Mouse (Mus musculus) gastrocnemius, adult 18-20 months (tissue): ENCODE data around the gene Wt1. TPM values are rescaled to one million over a fixed set of nuclear protein-coding genes. Genes with fewer than 3 reads are reported as not detected.

Experiments
- DNase-seq: peaks from one replicate; pipeline ENCODE4 v3.0.0; 2021; ENCODE audit warnings: low spot score
- total RNA-seq, 2 experiments: library from RNA; stranded (reverse); gene quantifications; 2 replicates each; pipeline ENCODE4 v1.2.3; 2021

Wt1 gene
- total RNA-seq, 2 experiments from 2014 or later = 0.09 TPM; not detected in 1

DNA sequence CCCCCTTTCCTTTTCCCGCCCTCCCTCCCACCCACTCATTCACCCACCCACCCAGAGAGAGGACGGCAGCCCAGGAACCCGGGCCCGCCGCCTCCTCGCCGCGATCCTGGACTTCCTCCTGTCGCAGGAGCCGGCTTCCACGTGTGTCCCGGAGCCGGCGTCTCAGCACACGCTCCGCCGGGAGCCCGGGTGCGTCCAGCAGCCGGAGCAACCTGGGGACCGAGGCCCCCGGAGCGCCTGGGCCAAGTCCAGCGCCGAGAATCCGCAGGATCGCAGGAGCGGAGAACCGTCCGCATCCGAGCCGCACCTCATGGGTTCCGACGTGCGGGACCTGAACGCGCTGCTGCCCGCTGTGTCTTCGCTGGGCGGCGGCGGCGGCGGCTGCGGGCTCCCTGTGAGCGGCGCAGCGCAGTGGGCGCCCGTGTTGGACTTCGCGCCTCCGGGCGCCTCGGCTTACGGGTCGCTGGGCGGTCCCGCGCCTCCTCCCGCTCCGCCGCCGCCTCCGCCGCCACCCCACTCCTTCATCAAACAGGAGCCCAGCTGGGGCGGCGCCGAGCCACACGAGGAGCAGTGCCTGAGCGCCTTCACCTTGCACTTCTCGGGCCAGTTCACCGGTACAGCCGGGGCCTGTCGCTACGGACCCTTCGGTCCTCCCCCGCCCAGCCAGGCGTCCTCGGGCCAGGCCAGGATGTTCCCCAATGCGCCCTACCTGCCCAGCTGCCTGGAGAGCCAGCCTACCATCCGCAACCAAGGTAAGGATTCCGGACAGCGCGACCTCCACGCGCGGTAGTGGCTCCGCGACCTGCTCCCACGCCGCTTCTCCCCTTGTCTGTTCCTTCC lies 582 bp downstream of the Wt1 start:
- DNase-seq = no peak

DNA sequence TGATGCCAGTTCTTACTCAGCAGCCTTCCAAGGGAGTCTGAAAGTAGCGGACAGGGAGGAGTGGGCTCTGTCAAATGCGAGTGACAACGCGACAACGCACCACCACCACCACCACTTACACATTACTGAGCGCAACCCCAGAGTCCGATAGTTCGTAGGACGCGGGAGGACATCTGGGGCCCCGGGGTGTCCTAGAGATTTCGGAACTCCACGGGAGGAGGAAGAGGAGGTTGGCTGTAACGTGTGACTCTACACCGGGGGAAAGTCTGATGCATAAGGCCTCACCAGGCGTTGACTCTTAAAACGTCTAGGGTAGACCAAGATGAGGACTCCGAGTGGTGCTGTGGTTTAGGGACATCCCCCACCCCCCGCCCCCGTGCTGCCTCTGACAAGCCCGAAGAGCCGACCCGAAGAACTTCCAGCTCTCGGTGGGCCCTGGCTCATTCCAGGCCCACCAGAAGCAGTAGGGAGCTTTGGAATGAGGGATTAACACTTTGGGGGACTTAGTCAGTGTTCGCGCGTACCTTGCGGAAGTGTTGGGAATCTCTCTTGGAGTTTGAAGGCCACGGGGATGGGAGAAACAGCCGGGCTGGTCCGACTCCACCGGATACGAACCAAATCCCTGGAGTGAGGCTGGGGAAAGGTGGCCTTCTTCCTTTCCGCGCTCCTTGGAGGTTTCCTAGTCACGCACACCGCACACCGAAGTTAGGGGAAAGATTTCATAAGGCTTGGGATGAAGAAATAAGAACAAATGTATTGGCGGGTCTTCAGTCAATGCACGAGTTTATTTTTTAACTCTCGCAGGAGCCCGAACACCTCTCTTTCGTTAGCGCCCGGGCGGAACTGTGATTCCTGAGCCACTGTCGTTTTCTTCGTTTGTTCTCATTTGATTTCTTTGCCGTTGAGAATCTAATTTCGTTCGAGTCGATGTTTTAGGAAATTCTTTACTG lies 1.5 kb downstream of the Wt1 start:
- no peak for DNase-seq

DNA sequence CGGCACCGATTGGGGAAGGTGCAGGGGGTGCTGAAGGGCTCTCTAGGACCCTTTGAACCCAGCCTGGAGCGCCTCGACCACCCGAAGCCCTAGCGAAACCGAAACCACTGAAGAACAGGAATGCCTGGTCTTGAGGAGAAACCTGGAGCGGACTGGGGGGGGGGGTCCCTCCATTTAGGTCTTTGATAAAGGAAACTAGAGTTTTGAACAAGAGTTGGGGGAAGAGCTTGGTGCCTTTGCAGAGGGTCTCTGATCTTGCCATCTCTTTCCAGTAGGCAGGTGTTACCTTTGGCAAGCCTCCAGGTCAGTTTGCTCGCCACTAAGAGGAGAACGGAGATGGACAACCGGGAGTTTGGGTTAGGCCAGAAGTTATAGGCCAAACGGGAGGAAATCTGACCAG lies 2.2 kb downstream of the Wt1 start:
- no peak for DNase-seq

DNA sequence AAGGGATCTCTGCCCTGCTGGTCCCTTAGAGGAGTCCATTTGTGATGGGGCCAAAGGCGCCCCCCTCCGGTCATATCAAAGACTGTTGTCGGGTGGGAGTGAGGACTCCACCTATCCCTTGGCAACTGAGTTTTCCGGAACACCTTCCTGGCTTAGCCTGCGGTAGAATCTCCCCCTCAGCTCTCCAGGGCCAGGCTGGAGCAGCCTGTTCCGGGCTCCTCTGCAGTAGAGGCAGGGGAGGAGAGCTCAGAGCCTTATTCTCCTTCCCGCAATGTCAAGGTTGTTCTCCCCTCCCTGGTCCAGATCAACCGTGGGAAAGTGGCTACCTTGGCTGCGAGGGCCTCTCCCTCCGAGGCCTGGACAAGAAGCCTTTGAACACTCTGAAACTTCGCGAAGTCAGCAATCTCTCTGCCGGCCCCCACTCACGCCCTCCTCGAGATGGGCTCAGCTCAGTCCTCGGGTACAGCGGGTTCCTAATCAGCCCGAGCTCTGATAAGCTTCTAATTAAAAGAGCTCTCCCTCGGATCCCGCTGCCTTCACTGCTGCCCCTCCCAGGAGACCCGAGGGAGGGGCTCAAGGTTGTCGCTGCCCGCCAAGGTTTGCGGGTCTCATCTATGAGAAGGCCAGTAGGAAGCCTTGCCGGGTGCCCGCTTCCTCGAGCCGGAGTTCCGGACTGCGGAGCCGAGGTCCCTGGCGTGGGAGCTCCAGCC lies 4.2 kb downstream of the Wt1 start:
- no peak for DNase-seq

DNA sequence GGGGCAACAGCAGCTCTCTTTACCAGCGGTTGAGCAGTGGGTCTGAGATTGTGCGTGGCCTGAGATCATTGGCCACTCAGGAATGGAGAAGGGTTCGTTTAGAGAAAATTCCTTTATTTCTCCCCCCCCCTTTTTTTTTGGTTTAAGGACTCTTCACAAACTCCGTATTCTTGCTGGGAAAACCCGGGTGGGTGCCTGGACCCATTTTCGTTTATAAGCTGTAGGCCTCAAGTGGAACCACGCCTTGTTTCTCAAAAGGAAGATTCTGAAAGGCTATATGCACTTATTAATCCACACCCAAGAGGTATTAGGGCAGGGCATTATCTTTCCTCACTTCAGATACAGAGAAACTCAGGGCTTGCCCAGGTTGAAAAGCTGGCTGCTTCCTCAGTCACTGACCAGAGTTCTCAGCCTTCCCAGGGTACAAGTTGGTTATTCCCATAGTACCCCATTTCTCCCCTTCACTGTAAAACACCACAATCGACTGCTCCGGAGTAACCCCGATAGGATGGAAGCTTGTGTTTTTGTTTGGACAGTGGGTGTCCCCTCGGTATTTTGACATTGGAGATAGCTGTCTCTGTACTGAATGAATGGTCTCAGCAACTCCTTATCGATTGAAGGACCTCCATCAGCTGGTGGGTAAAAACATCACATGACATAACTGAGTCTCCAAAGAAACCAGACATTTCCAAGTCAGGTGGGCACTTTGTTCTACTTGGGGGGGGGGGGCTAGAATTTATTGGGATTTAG lies 4.9 kb downstream of the Wt1 start:
- no peak for DNase-seq

DNA sequence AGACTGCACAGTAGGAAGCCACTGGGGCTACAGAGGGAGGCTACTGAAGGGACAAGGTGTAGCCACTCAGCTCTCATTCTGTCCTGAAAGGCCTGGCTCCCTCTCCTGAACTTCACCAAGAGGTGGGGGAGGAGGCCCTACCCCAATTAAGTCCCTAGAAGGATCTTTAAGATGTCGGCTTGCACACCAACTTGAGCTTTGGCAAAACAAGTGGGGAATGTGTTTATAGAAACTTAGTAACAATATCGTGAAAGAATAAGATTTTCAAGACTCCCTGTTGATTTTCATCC lies 5.4 kb downstream of the Wt1 start:
- no peak for DNase-seq

DNA sequence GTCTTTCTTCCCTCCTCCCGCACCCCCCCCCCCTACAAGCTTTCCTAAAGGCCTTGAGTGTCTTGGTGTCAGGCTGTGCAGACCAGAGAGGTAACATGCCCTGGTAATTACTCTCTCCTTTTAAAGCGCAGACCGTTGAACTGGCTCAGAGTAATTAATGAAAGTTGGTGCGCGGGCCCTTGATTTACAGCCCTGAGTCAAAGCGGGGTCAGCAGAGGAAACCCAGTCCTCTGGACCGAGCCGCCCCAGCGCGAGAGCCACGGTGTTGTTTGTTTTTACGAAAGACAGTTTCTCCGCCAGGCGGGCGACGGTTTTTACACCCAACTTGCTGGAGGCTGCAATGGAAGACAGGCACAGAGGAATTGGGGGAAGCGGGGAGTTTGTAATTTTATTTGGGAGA lies 6.0 kb downstream of the Wt1 start:
- no peak for DNase-seq

DNA sequence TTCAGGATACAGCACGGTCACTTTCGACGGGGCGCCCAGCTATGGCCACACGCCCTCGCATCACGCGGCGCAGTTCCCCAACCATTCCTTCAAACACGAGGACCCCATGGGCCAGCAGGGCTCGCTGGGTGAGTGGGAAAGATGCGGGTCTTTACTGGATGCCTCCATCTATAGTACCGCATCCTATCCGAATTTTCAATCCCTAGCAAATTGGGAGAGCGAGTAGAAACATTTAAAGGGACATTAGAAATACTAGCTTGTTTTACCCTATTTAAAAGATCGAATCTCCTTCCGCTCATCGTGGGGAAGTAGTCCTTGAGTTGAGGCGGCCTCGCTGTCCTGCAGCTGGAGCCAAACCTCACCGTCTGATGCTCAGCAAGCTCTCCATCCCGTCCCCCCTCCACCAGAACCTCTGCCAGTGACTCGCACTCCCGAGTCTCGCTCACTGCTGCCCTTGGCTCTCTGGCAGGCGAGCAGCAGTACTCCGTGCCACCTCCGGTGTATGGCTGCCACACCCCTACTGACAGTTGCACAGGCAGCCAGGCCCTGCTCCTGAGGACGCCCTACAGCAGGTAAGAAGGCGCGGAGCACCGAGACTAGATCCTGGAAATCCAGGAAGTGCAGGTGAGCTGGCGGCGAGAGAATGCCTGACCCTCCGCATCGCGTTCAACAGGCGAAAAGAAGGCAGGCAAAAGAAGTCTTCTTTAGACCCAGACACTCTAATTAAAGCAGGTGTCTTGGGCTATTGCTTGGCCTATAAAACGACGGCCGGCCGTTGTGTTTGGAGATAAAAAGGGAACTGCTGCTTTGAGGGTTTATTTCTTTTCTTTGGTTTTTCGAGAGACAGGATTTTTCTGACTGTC lies 6.8 kb downstream of the Wt1 start:
- DNase-seq = no peak

DNA sequence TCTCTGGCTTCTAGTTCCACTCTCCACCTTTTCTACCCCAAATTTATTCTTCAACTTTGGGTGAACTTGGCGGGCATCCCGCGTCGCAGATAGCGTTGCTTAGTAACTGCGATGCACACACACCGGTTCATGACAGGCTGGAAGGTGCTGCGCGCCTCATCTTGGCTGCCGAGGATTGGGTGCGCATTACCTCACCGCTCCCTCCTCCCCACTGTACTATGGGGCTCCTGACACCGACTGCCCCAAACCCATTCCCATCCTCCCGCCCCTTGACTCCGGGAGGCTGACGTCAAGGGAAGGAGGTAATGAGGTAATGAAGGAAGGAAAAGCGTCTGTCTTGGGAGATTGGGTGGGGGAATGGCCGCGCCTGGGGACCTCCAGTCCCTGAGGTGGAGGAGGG lies 8.0 kb downstream of the Wt1 start:
- no peak for DNase-seq

DNA sequence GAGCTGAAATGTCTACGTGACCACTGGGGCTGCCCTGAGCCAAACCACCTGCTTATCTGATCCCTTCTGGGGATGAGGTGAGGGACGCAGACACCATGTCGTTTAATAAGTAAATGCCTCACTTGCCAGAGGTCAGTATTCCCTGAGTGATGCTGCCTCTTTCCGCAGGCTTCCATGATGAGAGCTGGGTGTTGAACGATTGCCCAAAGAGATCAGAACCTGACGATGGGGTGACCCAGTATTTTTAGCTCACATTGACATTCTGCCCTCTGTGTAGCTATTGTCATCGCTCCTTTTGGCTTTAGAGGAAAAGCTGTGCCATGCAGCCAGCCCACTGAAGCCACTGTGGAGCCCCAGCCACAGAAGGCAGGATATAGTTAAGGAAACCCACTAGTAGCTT lies 13.1 kb downstream of the Wt1 start:
- no peak for DNase-seq

DNA sequence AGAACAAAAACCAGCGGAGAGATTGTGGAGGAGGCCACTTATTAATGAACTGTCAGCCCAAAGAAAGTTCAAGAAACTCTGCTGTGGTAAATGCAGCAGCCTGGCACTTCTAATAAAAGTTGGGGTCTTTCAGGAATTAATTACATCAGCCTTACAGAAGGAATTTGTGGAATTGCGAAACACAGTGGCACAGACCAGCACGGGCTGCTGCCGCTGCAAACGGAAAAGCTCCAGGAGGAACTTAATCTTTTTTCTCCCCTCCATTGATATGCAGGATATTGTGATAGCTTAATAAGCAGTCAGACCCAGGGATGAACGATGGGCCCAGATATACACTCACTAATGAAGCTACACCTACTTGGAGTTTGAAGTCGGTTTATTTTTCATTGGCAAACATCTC lies 15.0 kb downstream of the Wt1 start:
- DNase-seq = no peak

DNA sequence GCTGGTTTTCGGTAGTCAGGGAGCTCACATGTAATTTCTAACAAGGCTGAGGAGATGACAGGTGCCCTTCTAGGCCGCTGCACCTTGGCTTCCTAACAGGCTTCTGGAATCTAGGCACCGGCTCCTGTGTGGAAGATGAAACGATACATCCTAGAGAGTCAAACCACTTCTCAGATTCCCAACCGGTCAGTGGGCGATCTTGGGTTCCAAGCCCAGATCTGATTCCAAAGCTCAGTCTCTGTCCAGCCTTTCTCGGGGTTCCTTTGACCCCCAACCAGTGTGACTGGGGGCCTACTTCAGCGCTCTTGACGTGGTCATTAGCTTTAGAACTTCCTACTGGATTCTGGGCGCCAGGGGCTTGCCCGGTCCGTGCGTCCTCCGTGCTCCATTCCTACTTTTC lies 17.4 kb downstream of the Wt1 start:
- DNase-seq = no peak

DNA sequence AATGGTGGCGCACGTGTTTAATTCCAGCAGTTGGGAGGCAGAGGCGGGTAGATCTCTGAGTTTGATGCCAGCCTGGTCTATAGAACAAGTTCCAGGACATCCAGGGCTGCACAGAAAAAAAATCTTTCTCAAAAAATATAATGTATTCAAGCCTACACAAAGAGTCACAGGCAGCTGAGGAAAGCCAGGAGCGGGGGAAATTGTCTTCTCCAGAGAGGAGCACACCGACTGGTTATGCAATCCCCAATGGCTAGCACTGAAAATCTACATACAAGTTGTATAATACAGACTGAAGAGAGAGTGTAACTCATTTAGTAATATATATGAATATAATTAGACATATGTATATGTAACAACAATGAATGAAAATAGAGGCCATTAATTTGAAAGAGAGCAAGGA lies 25.2 kb downstream of the Wt1 start:
- no peak for DNase-seq

DNA sequence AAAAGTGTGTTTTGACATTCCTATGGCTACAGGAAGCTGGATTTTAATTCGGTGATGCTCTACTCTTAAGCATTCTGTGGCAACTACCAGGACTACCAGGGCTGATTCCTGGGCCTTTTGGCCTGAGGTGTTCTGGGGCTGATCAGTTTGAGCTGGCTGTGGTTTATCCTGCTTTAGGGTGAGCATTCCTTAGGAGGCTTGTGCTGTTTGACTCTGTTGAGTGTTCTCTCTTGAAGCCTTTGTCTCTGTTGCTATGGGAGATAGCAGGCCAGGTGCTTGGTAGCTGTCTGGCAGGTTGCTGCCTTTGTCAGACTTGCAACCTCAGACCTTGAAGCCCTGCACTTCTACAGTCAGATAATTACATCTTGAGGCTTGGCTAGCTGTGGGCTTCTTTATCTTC lies 26.7 kb downstream of the Wt1 start:
- no peak for DNase-seq

DNA sequence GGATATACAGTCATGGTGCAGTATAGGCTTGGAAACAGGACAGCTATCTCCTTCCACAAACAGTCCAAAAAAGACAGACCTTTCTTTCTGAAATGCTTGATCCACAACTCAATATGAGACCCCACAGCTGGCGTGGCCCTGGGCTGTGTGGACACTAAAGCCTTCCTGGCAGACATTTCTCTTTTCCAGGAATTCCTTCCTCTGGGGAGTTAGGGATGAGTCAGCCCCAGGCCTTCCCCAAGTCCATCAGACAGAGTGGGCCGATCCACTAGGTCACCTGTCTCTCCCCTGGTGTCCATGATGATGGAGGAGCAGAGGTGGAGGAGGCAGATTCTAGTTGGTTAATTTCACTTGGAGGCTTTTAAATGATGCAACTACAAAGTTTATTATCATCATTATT lies 34.6 kb downstream of the Wt1 start:
- no peak for DNase-seq

DNA sequence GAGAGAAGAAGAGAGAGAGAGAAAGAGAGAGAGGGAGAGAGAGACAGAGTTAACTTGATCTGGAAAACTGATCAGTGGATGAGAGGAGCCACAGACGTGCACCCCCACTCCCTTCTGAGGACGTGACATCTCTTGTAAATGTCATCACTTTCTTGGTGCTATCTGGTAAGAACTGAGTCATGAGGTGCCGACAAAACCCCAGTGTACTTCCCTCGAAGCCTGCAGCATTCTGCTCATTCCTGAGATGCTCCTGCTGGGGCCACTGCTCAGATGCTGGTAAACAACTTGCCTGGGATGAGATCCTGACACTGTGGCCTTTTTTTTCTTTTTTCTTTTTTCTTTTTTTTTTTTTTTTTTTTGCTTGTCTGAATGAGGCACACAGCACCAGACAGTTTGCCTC lies 36.4 kb downstream of the Wt1 start:
- no peak for DNase-seq

DNA sequence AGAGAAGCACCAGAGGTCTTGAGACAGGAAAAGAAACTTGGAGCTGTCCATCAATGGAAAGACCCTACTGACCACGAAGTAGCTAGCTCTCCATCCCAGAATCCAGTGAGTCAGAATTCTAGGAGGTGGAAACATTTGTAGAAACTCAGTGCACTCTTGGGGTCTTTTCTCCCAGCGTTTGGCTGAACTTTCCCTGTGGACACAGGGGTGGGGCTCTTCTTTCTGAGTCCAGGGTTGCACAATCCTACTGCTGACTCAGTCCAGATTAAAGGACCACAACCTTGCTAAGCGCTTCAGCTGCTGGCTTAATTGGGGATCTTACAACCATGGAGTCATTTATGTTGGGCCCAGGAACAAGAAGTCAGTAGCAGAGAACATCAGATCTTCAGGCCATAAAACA lies 41.8 kb downstream of the Wt1 start:
- peak; percentile 4 for DNase-seq

DNA sequence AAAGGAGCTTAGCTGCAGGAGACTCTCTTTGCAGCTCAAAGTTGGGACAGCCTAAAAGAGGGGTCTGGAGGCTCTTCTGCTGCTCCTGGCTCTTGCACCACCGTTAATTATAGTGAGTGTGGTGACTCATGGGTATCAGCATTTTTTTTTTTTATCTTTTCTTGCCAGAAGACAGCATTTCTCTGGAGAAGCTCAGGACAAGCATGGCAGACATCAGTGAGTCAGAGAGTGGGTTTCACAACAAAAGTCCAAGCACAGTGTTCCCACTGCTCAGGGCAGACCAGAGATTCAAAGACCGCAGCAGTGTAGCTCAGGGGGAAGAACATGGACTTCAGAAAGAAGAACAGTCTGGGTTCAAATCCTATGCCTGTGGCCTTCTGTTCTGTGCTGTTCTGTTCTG lies 47.9 kb downstream of the Wt1 start:
- no peak for DNase-seq

DNA sequence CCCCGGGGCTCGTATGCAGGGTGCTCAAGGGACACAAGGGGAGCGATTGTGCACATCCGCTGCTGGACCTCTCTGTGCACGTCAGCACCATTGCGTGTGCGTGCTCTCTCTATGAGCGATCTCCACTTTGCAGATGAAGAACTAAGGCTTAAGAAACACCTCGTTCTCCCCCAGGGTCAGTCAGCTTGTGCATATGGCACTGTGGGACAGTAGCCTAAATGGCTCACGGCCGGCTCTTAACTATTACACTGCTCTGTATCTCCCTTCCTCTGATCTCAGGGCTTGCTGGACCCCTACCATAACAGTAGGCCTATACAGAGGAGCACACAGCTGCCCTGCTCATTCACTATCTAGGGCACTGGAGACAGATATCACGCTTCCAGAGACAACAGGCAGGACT lies 52.5 kb downstream of the Wt1 start:
- DNase-seq = no peak

DNA sequence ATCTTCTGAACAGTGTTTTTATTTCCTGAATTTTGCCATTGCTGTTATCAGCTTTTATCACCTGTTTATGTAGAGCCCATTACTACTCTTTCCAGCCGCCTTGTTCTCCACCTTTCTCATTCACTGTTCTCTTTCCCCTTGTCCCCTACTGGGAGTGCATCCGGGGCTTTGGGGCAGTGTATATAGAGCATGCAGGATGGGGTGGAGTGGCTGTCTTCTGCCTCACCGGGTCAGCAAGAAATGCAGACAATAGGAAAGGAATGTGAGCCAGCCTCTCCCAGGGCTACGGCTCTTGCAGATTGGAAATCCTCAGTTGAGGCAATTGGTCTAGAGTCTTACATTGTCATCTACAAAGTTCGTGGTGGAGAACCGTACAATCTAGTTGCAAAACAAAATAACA lies 56.2 kb downstream of the Wt1 start:
- DNase-seq = no peak

DNA sequence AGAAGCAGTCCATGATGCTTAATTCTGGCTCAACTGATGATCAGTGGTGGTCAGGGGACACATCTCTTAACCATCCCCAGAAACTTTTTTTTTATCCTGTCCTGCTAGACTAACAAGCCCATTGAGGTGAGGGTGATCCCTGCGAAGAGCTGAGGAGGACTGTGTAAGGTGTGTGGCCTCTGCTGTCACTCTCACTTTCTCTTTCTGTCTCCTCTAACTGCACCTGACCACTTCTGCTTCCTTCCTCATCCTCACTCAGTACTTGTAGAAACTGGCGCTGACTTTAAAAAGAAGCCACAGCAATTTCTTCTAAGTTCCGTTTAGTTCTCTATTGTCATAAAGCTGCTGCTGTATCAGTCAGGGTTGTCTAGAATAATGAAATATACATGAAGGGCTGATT lies 58.8 kb downstream of the Wt1 start:
- DNase-seq = no peak
